Mouse (Mus musculus): ENCODE measurements around the gene Ano4.

DNA sequence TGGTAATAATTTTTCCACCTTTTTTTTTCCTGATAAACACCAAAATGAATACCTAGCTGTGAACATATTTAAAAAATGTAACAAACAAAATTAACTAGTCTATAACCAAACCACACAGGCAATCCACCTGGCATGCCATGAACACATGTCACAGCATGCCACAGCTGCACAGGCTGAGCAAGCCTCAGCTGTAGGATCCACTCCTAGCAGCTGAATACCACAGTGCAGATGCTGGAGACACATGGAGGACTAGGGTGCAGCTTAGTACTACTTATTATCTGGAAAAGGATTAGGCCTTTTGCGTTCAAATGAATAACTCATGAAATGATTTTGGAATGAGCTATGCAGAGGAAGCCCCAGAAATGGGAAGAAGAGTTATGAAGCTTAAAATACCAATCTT, 233.6 kb downstream of the Ano4 start:
- TF ChIP-seq POLR2A (IDR thresholded peaks at IDR 0.05; ENCODE audit: low read depth, low read length) (no peak), CTCF (IDR thresholded peaks at IDR 0.05; ENCODE audit: borderline replicate concordance, insufficient read depth, low read length) (no peak)

Measured in embryonic fibroblast, embryonic 13.5 days (primary cell).